Mouse (Mus musculus): ENCODE measurements around the gene Iqschfp.

Iqschfp gene

GRCm38 (mm10) chr3:67954459-67955065, 62.5 kb downstream of the Iqschfp start:
- in situ Hi-C loops (cut with MboI, MseI): no loop called here

- in situ Hi-C loops (cut with MboI, MseI): no loop called here
Observed at GRCm38 (mm10) chr3:67959672-67960071, 67.6 kb downstream of the Iqschfp start.

- in situ Hi-C loops (cut with MboI, MseI): no loop called here
Observed at GRCm38 (mm10) chr3:67960133-67960532, 68.1 kb downstream of the Iqschfp start.

- in situ Hi-C loops (cut with MboI, MseI): no loop called here
Observed at GRCm38 (mm10) chr3:67960727-67961126, 68.7 kb downstream of the Iqschfp start.

- in situ Hi-C loops (cut with MboI, MseI): no loop called here
Observed at GRCm38 (mm10) chr3:67961934-67962639, 70.1 kb downstream of the Iqschfp start.

- in situ Hi-C loops (cut with MboI, MseI): no loop called here
Observed at GRCm38 (mm10) chr3:67974340-67974998, 82.4 kb downstream of the Iqschfp start.

- in situ Hi-C loops (cut with MboI, MseI): no loop called here
Observed at GRCm38 (mm10) chr3:67980006-67980405, 88.0 kb downstream of the Iqschfp start.

- in situ Hi-C loops (cut with MboI, MseI): no loop called here
Observed at GRCm38 (mm10) chr3:67983329-67983728, 91.3 kb downstream of the Iqschfp start.

- in situ Hi-C loops (cut with MboI, MseI): no loop called here
Observed at GRCm38 (mm10) chr3:68002415-68002814, 110.4 kb downstream of the Iqschfp start.

- in situ Hi-C loops (cut with MboI, MseI): no loop called here
Observed at GRCm38 (mm10) chr3:68012342-68012741, 120.3 kb downstream of the Iqschfp start.

- in situ Hi-C loops (cut with MboI, MseI): no loop called here
Observed at GRCm38 (mm10) chr3:68015786-68016185, 123.8 kb downstream of the Iqschfp start.

- in situ Hi-C loops (cut with MboI, MseI): no loop called here
Observed at GRCm38 (mm10) chr3:68019401-68019800, 127.4 kb downstream of the Iqschfp start.

- in situ Hi-C loops (cut with MboI, MseI): loop anchor here (25.0 kb wide), 1 partner anchor 424 kb away; no protein-coding TSS in a partner anchor
Observed at GRCm38 (mm10) chr3:68036097-68036496, 144.1 kb downstream of the Iqschfp start.

GRCm38 (mm10) chr3:68042951-68043350, 150.9 kb downstream of the Iqschfp start:
- in situ Hi-C loops (cut with MboI, MseI): loop anchor here (5.0 to 25.0 kb wide), 2 partner anchors 431 to 516 kb away; no protein-coding TSS in a partner anchor

GRCm38 (mm10) chr3:68045475-68046416, 153.7 kb downstream of the Iqschfp start:
- in situ Hi-C loops (cut with MboI, MseI): loop anchor here (25.0 kb wide), 1 partner anchor 433 kb away; no protein-coding TSS in a partner anchor

- in situ Hi-C loops (cut with MboI, MseI): loop anchor here (25.0 kb wide), 1 partner anchor 484 kb away; no protein-coding TSS in a partner anchor
Observed at GRCm38 (mm10) chr3:68053538-68053937, 161.5 kb downstream of the Iqschfp start.

- in situ Hi-C loops (cut with MboI, MseI): loop anchor here (25.0 kb wide), 1 partner anchor 482 kb away; no protein-coding TSS in a partner anchor
Observed at GRCm38 (mm10) chr3:68055071-68055470, 163.0 kb downstream of the Iqschfp start.

GRCm38 (mm10) chr3:68056373-68057275, 164.6 kb downstream of the Iqschfp start:
- in situ Hi-C loops (cut with MboI, MseI): loop anchor here (25.0 kb wide), 1 partner anchor 481 kb away; no protein-coding TSS in a partner anchor

GRCm38 (mm10) chr3:68059162-68059800, 167.2 kb downstream of the Iqschfp start:
- in situ Hi-C loops (cut with MboI, MseI): loop anchor here (25.0 kb wide), 1 partner anchor 478 kb away; no protein-coding TSS in a partner anchor

Data from T-helper 2 cell (primary cell).